Mouse (Mus musculus) ovary, adult 18-20 months (tissue): Measurements from ENCODE around the gene Slc35a3.
A peak's percentile ranks its signal among the peaks of the same experiment; 100 is the strongest.
"Not testable (repeated sequence)": the region's sequence is repeated elsewhere in the genome, so short reads cannot be mapped to it uniquely, and the experiment has no call there.

ENCODE experiments used
- DNase-seq: peaks from one replicate; pipeline ENCODE4 v3.0.0; 2022; ENCODE audit warnings: low spot score, mixed read lengths

Gene Slc35a3

DNA sequence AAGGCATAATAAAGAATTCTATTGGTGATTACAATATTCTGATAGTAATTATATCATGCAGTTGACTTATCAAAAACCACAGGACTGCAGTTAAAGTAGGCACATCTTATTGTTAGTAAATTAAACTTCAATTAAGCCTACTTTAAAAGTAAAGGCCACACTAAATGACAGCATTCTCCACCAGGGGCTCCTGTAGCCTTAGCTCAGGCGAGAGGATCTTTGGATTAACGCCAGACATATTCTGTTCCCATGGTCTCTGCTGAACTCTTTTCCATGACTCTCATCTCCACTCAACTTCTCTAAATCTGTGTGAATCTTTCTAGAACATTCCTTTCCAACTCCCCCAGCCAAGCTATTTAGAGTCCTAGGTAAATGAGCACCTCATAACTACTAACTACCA lies 13.8 kb downstream of the Slc35a3 start:
- no peak for DNase-seq

DNA sequence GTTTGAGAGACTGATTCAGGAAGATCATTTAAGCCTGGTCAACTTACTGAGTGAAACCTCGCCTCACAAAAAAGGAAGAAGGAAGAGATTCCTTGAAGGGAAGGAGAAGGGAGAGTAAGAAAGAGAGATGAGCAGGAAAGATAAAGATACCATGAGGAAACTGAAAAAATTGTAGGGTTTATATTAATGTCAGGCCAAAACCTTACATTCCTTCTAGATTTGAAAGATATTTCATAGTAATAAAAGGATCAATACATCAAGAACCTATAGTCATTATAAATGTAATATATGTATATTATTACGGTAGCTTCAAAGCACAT lies 17.0 kb downstream of the Slc35a3 start:
- no peak for DNase-seq

DNA sequence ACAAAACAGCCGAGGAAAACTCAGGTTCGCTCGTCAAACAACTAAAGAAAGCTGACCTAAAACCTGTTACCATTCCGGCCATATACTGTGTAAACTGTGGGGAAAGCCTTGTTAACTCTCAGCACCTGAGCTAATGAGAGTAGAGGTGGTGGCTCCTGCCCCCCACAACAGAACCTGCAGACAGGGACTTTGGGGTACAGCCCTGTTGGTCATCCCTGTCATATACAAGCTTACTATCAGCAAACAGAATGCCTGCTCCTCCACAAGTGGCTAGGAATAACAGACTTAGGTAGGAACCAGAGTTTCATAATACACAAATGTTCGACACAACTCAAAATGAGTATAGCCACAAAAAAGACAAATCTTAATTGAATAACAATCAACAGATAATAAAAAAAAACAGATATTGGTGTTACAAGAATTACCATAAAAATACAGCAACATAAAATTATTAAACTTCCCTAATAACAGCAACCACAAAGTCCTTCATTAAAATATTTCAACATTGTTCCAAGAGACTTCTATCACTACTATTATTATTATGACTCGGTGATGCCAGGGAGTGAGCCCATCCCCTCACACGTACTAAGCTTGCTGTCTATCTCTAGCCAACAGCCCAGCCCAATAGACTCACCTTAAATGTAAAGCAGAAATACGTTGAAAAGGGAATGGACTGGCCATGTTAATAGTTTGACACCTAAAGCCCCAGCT lies 17.5 kb downstream of the Slc35a3 start:
- no peak for DNase-seq

DNA sequence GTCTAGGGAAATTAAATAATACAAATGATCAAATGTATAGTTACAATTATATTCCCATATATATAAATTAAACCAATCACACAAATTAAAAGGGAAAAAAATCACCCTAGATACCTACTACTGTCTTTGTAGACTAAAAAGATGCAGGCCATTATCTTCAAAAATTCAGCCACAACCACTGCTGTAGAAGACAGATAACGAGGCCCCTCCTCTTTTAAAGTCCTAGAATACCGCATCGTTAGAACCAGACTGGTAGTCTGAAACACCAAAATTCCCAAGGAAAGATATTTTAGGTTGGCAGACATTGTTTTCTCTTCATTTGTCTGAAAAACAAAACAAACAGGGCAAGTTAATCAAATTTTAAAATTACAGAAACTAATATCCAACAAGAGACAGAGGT lies 18.3 kb downstream of the Slc35a3 start:
- no peak for DNase-seq

DNA sequence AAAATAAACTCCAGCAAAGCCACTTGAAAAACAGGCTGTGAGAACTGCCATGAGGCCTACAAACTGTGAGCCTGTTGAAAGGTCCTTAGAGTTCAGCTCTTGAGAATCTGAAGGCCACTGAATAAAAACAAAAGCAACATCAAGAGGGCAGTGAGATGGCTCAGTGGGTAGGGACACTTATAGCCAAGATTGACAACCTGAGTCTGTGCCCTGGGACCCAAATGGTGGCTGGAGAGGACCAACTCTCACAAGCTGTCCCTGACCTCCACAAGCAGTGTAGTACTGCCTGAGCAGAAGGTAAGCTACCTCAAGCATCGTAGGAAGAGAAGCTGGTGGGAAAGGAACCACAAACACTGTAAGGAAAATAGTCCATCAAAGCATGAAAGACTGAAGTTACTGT lies 31.5 kb downstream of the Slc35a3 start, which contains the start of gene Gm43191:
Gene Gm43191, minus strand, starts transcription at position 101 of the 400 bp plus-strand sequence.
- DNase-seq = no peak

DNA sequence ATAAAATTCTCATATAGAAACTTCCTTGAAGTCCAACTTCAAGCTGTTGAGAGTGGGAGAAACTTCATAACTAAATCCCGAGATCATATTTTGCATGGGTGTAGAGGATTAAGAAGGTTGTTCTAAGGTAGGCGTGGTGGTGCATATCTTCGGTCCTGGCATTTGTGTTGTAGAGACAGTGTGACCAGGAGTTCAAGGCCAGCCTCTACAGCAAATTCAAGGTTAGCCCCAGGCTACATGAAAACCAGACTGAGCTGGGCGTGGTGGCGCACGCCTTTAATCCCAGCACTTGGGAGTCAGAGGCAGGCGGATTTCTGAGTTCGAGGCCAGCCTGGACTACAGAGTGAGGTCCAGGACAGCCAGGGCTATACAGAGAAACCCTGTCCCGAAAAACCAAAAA lies 48.4 kb downstream of the Slc35a3 start:
- not testable (repeated sequence) for DNase-seq

DNA sequence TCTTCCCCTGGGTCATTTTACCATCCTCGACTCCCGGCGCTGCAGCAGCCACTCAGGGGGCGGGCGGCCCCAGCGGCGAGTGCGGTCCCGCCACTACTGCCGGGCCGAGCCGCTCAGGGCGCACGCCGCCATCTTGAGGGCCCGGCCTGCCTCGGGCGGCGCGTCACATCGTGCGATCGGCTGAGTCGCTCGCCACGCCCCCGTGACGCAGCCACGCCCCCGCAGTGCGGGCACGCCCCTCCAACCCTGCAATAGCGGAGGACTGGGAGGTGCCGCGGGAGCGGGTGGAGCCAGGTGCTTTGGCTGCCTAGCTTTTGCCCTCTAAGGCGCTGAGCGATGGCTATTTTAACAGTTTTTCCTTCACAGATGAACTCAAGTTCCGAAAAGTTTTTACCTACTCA lies 50.2 kb downstream of the Slc35a3 start, which contains the start of gene Mfsd14a:
Gene Mfsd14a, minus strand, starts transcription at position 215 of the 401 bp plus-strand sequence.
- DNase-seq = peak; percentile 98

DNA sequence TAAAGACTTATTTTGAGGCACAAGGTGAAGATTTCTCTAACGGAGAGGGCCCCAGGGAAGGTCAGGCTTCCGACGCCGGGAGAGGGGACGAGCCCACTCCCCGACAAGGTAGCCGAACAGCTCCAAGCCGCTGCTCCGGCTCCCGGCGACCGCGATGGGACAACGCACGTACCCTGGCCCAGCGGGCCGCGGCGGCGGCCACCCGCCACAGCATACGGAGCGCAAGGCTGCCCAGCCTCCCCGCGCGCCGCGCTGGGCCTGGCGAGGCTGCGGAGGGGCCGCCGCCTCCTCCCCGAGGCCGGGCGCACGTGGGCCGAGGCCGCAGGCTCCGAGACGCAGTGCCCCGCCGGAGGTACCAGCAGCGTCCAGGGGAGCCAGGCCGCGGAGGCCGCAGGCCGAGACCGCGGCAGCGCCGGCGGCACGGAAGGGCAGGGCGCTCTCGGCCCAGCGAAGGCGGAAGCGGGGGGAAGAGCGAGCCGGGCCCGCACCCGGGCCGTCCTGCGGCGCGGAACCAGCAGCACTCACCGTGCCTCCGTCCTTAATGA lies 50.7 kb downstream of the Slc35a3 start:
- DNase-seq = peak; percentile 8

DNA sequence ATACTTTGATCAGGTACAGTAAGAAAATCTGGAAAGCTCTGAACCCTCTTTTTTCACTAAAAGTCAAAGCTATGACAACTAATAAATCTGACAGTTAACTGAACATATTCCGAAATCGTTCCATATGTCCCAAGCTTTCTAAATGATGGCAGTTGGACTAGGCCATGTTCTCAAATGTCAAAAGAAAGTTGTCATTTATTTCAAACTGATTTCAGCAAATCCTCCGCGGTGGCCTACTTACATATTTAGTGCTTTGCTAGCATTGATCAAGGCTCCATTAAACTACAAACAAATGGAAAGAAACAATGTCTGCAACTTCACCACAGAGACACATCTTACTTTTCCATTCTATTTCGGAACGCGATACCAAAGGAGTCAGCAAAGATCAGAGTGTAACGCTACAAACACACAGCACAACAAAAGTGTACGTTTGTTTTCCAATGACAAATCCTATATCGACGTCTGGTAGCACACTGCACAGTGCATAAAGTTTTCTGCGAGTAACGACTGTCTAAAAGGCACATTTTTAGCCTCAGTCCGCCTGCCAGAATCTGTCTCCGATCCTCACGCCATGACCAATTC lies 51.3 kb downstream of the Slc35a3 start:
- DNase-seq = no peak

DNA sequence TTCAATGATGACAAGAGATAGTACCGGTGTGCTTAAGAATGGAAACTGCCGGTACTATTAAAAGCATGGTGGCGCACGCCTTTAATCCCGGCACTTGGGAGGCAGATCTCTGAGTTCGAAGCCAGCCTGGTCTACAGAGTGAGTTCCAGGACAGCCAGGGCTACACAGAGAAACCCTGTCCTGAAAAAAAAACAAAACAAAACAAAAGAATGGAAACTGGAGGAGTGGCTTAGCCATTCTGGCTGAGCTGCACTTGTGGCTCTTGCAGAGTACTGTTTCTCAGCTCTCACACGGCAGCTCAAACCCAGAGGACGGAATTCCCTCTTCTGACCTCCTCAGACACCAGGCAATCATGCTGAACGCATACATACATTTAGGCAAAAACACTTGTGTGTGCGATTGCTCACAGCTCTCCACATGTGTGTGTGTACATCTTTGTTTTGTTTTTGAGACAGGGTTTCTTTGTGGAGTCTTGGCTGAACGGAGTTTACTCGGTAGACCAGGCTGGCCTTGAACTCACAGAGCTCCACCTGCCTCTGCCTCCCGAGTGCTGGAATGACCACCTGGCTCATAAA lies 52.7 kb downstream of the Slc35a3 start:
- no peak for DNase-seq

DNA sequence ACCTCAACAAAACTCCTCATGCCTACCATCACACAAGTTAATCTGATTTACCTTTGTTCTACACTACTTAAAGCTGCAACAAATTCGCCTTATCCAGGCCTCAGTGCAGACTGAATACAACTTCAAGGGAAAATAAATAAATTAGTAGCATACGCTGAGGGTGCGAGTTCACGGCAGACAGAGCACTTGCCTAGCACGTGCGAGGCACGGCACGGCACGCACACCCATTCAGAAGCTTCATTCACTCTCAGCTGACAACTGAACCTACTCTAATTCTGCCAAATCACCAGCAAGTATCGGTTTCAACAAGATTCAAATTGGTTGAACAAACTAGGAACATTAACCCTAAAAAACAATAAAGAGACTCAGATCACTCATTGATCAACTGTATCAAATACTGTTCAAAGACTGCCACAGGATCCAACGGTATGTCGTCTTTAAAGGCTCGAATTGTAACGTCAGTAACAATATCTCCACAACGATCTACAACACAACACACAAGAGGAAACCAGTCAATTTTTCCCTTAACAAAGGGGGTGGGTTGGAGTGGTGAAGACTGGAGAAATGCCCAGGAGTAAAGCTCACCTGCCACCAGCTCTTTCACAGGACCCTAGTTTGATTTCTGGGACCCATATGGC lies 53.6 kb downstream of the Slc35a3 start:
- no peak for DNase-seq

DNA sequence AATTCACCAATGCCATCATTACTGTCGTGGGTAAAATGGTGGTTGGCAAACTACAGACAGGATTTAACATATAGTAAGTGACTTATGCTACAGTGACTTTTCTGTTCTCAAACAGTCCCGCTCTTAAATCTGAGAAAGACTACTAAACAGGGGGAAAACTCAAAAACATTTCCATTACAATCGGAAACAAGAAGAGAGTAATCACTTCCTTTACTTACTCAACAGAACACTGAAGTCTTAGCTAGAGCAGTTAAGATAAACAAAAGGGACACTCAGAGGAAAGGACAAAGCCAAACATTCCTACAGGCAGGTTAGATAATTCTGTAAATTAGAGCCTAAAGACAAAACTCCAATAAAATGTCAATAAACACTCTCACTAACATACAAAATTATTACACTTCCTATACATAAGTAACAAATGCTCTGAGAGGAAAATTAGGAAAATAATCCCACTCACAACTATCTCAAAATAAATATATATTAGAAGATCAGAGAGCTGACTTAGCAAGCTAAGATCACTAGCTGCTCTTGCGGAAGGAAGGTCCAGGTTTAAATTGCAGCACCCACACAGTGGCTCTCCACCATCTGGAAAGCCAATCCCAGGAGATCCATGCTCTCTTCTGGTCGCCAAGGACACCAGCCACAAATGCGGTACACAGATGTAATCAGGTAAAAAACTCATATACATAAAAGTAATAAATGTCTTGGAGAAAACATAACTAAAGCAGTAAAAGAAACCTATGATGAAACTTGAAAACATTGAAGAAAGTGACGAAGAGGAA lies 56.3 kb downstream of the Slc35a3 start:
- no peak for DNase-seq

DNA sequence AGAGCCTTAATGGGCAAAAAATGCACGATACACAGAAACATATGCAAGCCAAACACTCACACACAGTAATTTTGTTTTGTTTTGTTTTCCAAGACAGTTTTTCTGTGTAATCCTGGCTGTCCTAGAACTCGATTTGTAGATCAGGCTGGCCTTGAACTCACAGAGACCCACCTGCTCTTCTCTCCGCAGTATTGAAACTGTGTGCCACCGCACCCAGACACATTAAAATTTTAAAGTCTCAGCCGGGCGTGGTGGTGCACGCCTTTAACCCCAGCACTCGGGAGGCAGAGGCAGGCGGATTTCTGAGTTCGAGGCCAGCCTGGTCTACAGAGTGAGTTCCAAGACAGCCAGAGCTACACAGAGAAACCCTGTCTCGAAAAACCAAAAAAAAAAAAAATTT lies 58.6 kb downstream of the Slc35a3 start:
- DNase-seq = not testable (repeated sequence)

DNA sequence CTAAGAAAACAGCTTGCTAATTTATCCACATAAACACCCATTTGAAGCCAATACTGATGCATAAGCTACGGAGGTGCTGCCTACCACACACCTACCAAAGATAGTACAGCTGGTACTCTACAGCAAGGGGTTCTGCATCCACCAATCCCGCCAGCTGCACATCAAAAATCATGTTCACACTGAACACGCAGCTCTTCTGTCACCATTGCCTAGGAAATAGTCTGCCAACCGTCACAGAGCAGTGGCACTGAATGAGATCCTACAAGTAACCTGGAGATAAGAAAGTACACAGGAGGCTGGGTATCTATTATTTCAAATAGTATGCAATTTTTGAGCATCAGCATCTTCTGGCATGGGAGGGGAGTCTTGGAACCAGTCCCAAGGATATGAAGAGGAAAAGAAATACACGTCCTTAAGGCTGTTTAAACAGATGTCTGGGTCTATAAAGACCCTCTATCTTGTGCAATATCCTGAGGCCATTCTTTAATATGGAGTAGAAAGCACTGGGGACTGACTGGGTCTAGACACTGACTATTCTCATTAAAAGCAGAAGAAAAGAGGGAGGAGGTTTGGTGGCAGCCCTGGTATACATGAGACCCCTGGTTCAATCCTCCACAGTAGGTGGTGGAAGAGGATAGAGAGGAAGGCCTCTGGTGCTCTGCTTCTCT lies 59.2 kb downstream of the Slc35a3 start:
- no peak for DNase-seq

DNA sequence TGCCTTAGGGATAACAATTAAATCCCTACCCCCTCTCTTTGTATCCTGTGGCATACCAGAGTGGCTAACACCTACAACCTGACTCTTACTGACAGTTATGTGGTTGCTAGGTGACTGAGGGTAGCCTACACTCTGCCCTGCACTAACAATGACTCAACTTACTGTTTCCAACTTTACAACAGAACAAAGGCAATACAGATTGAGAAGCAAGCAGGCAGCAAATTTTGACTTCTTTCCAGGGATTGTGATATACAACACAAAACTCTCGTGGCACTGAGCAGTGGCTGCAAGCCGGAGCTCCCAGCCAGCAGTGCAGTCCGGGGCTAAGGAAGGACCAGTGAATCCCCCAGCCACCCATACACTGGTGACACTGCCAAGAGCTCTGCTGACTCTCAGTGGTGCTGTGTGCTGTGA lies 60.6 kb downstream of the Slc35a3 start:
- no peak for DNase-seq

DNA sequence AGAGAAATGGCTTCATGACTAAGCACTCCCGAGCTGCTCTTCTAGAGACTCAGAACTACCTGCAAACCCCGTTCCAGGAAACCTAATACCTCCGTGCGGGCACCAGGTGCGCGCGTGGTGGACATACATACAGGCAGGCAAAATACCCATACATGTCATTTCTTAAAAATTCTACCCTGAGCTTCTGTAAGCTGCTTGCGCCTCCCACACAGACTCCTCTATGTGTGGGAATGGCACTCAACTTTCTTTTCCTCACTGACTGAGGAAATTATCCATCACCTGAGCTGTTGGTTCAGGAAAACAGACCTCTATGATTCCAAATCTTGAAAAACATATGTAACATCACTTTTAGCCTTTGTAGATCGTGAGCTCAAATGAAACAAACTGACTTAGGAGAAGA lies 61.9 kb downstream of the Slc35a3 start:
- no peak for DNase-seq

DNA sequence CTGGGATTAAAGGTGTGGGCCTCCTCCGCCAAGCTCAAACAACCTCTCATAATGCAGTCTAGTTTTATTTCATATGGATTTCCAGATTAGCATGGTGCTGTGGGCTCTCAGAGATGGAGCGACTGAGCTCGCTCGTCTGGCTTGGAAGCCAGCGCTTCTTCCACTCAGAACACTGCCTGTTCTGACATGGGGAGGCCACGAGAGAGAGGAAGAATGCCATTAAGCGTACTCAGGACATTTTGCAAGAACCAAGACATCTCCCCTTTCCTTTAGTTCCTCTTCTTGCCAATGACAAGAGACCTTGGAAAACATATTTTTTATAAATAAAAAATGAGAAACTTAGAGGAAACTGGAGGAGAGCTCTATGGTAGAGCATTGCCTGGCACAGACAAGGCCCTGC lies 63.8 kb downstream of the Slc35a3 start:
- DNase-seq = no peak

DNA sequence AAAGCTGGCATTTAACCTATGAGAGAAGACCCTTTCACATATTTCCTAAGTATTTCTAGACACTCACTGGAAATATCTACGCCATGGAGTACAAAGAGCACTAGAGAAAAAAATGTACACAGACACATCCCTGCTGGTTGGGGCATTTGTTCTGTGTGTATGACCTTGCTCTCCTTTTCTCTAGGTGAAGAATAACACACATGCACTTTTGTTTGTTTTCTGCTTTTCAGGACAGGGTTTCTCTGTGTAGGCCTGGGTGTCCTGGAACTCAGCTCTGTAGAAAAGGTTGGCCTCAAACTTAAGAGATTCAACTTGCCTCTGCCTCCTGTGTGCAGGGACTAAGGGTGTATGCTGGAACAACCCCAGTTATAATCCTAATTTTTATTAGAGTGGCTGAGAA lies 66.2 kb downstream of the Slc35a3 start:
- no peak for DNase-seq

DNA sequence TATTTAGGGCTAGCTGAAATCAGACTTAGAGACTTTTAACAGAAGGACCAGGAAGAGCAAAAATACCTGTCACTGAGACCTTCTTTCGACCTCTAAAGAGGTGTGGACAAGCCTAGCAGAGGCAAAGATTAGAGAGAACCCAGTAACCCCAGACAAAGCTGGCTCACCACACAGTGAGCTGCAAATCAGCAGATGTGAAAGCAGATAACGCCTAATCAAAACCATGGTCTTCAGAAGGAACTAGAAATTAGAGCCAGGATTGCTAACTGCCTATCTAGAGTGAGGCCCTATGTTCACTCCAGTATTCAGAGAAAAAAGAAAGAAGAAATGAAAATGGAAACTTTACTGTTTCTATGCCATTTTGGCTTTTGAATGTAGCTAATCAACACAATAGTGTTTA lies 70.3 kb downstream of the Slc35a3 start:
- no peak for DNase-seq

DNA sequence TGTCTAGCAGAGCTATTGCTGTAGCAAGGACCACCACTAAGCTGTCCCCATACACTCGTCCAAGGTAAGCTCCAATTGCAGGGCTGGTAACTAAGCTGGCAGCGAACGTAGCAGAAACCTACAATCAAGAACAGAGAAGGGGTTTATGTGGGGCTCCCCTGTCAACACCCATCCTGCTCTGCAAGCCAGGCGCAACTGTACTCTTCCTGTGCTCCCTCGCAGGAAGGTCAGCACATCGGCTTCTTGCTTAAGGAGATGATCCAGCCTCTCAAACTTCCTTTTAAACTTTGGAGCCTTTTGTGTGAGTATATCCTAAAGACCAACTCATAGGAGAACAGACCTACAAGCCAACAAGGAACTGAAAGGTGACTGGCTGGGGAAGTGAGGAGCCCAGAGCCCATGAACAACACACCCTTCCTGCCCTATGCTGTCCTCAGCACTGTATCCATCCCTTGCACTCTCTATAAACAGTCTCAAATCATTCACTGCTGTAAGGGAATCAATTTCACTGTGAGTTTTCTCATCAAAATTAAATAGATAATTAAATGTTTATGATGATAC lies 70.7 kb downstream of the Slc35a3 start:
- no peak for DNase-seq

DNA sequence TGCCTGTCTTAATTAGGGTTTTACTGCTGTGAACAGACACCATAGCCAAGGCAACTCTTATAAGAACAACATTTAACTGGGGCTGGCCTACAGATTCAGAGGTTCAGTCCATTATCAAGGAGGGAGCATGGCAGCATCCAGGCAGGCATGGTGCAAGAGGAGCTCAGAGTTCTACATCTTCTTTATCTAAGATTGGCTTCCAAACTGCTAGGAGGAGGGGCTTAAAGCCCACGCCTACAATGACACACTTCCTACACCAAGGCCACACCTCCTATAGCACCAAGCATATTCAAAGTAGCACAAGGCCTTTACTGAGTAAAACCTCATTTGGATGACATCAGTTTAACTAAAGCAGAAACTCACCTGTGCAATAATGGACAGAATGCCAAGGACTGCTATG lies 72.6 kb downstream of the Slc35a3 start:
- DNase-seq = no peak
